In genomic region chr1:78743318-78743717, GRCm38 (mm10) we compare ENCODE assay signal across 20 mouse cellular contexts.
"Had no signal": no experiment of that assay in that cellular context is flagged by ENCODE, and none has a peak within 500 bp of the region (broad histone marks: within the 10 kb centered on the region; RNA-seq: fewer than 3 reads in every experiment).

No protein-coding gene starts in this region.

- H3K9me3 ChIP-seq: embryonic facial prominence, embryonic 10.5 days; embryonic facial prominence, embryonic 12.5 days; embryonic facial prominence, embryonic 13.5 days; embryonic facial prominence, embryonic 15.5 days; forebrain, embryonic 10.5 days; forebrain, embryonic 12.5 days; forebrain, embryonic 13.5 days; forebrain, embryonic 15.5 days had no signal

- H3K4me2 ChIP-seq: embryonic facial prominence, embryonic 12.5 days; embryonic facial prominence, embryonic 13.5 days; embryonic facial prominence, embryonic 15.5 days; forebrain, embryonic 12.5 days; forebrain, embryonic 13.5 days; forebrain, embryonic 15.5 days had no signal

- H3K4me1 ChIP-seq: embryonic facial prominence, embryonic 10.5 days; embryonic facial prominence, embryonic 15.5 days; forebrain, embryonic 10.5 days; forebrain, embryonic 12.5 days; forebrain, embryonic 13.5 days had no signal

- ATAC-seq: forebrain, embryonic 13.5 days; forebrain, embryonic 14.5 days; forebrain, embryonic 15.5 days; forebrain, embryonic 16.5 days; forebrain, postnatal 0 days had no signal

- H3K9ac ChIP-seq: embryonic facial prominence, embryonic 12.5 days; embryonic facial prominence, embryonic 13.5 days; embryonic facial prominence, embryonic 15.5 days; forebrain, embryonic 12.5 days; forebrain, embryonic 13.5 days; forebrain, embryonic 15.5 days; forebrain, postnatal 0 days had no signal

- H3K36me3 ChIP-seq: embryonic facial prominence, embryonic 10.5 days; embryonic facial prominence, embryonic 12.5 days; embryonic facial prominence, embryonic 13.5 days; embryonic facial prominence, embryonic 15.5 days; forebrain, embryonic 10.5 days; forebrain, embryonic 12.5 days; forebrain, embryonic 15.5 days had no signal

- H3K27me3 ChIP-seq: embryonic facial prominence, embryonic 12.5 days; embryonic facial prominence, embryonic 13.5 days; embryonic facial prominence, embryonic 15.5 days; forebrain, embryonic 12.5 days; forebrain, embryonic 13.5 days; forebrain, embryonic 15.5 days had no signal

- H3K27ac ChIP-seq: embryonic facial prominence, embryonic 10.5 days; embryonic facial prominence, embryonic 12.5 days; embryonic facial prominence, embryonic 13.5 days; embryonic facial prominence, embryonic 15.5 days; forebrain, embryonic 10.5 days; forebrain, embryonic 12.5 days; forebrain, embryonic 13.5 days; forebrain, embryonic 15.5 days; gastrocnemius, adult 2 months; heart, adult 2 months had no signal

- DNase-seq: embryo, embryonic 11 days; forebrain, postnatal 0 days; gastrocnemius, adult 2 months; gastrocnemius, postnatal 10 days; gastrocnemius, postnatal 14 days; gastrocnemius, postnatal 25 days; gastrocnemius, postnatal 36 days; heart, adult 18-20 months; heart, adult 2 months had no signal

- H3K4me3 ChIP-seq: embryonic facial prominence, embryonic 10.5 days; embryonic facial prominence, embryonic 12.5 days; embryonic facial prominence, embryonic 13.5 days; embryonic facial prominence, embryonic 15.5 days; erythroblast, embryonic 14.5 days; forebrain, embryonic 10.5 days; forebrain, embryonic 12.5 days; forebrain, embryonic 13.5 days; forebrain, embryonic 15.5 days; gastrocnemius, adult 2 months; heart, adult 2 months had no signal
